Mouse (Mus musculus) heart, adult 2 months (tissue): ENCODE measurements around the gene Inpp5a.

Experiments used
- CTCF ChIP-seq: fragments of 200-600 bp; IDR thresholded peaks from 2 replicates; pipeline ENCODE4 v1.8.1; 2022; ENCODE audit warnings: antibody characterized with exemption, mild to moderate bottlenecking, moderate library complexity
- EP300 ChIP-seq: fragments of 200-500 bp; IDR thresholded peaks from 2 replicates; pipeline ENCODE4 v1.6.1; 2011; ENCODE audit warnings: low read depth, low read length, control low read depth; ENCODE audit not compliant: insufficient read depth

- TF ChIP-seq CTCF (peak; percentile 64), EP300 (no peak)
Measured at GRCm38 (mm10) chr7:139390380-139390779, 1.5 kb downstream of the Inpp5a start.
